Comparison of ENCODE assay signal across 20 mouse cellular contexts in the genomic region with DNA sequence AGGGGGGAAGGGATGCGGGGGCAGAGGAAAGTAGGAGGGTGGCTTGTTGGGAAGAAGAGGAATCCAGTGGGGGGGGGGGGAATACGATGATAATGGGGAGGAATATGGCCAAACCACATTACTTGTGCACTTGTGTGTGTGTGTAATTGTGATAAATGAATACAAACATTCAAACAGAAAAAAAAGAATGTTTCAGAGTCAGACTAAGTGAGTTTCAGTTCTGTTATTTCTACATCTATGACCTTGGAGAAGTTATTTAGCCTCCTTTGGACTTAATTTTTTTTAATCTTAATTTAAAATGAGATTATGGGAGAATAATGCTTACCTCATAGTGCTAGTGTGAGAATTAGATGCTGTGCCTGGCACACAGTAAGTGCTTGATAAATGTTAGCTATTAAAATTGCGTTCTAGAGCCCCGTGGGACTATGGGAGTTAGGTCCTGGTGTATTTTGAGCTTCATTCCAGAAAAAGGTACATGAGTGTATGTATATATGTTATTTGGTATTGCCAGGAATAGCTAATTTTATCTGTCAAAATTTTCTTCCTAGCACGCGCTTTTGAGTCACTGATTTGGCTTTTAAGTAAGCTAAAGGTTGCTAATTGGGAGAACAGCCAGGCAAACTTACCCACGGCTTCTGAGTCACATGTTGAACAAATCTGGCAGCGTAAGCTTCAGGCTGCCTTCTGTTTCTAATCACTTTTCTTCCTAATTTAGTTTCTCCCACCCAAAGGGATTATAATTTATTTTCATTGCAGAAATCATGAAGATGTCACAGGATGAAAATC. TPM values are rescaled to one million over a fixed set of nuclear protein-coding genes. Genes with fewer than 3 reads are reported as not detected.
DNase-seq lines count a peak whose midpoint lies in the region; TF ChIP-seq lines count a peak whose summit lies in the region.
"Had no signal": no experiment of that assay in that cellular context is flagged by ENCODE, and none has a peak within 500 bp of the region (broad histone marks: within the 10 kb centered on the region; RNA-seq: fewer than 3 reads in every experiment).

No protein-coding gene starts in this region.

- DNase-seq in frontal cortex, postnatal 36 days (ENCODE audit: low spot score in 2 of 2) = peak; percentile 19 to 73
- no peak for DNase-seq in frontal cortex, postnatal 14 days (ENCODE audit: low spot score in 2 of 2)
- no peak for DNase-seq in CH12.LX (ENCODE audit: extremely low read depth)
- peak; percentile 38 for DNase-seq in fibroblast of lung, adult 2 months (ENCODE audit: low read depth)
- peak; percentile 65 to 86 for DNase-seq in left cerebral cortex, postnatal 25 days (ENCODE audit: low spot score in 2 of 2)
- no peak for DNase-seq in embryo, embryonic 10 days (ENCODE audit: low spot score)
- no peak for DNase-seq in gastrocnemius, postnatal 4 days (ENCODE audit: low spot score in 2 of 2)
- DNase-seq: cerebellum, adult 9-10 months; gastrocnemius, postnatal 25 days; kidney, adult 11 months; kidney, postnatal 4 days; liver, postnatal 0 days; midbrain, embryonic 14.5 days; thymus, adult 2 months had no signal

- in situ Hi-C loops in CH12.LX (cut with MboI; ENCODE audit: low pct_ligation_motif_present, low pct_unique_long_range_greater_than_20kb, low sequenced_read_pairs) = no loop called here

- intact Hi-C loops in left cerebral cortex, postnatal 25 days (cut with DNase I) = no loop called here

- no peak overlapping the region for H3K9ac ChIP-seq in CH12.LX (ENCODE audit: insufficient read depth, low read depth)
- H3K9ac ChIP-seq: heart, embryonic 13.5 days; limb, embryonic 13.5 days; liver, postnatal 0 days had no signal

- H3K79me2 ChIP-seq in CH12.LX (replicated peaks; ENCODE audit: control insufficient read depth, extremely low read depth, insufficient read depth, poor library complexity, severe bottlenecking) = no peaks in the 10 kb centered on the region

- TF ChIP-seq EP300 in CH12.LX (IDR thresholded peaks at IDR 0.05; ENCODE audit: low read length) = peak; percentile 52

- H3K27me3 ChIP-seq in CH12.LX (replicated peaks) = no peaks in the 10 kb centered on the region
- H3K27me3 ChIP-seq: heart, embryonic 13.5 days; limb, embryonic 13.5 days had no signal

- H3K4me1 ChIP-seq in CH12.LX (ENCODE audit: control insufficient read depth in 1 of 2, insufficient read depth in 2 of 2) = peaks cover 11 to 15% of the 10 kb centered on the region in 2 experiments

- no peak overlapping the region for H3K4me3 ChIP-seq in CH12.LX (replicated peaks in 1 of 3; ENCODE audit: low read depth in 2 of 3, low read length in 2 of 3, poor library complexity in 1 of 3)
- H3K4me3 ChIP-seq: erythroblast, embryonic 14.5 days; heart, embryonic 13.5 days; limb, embryonic 13.5 days had no signal

- TF ChIP-seq POLR2A in CH12.LX (IDR thresholded peaks at IDR 0.05; ENCODE audit: low read depth, low read length) = no peak

- no peak for TF ChIP-seq CTCF in CH12.LX (conservative IDR thresholded peaks at IDR 0.05 in 1 of 2, IDR thresholded peaks at IDR 0.05 in 1 of 2; ENCODE audit: low read depth in 2 of 2, low read length in 2 of 2)

- H3K27ac ChIP-seq in CH12.LX (ENCODE audit: insufficient read depth, low read depth) = no peak overlapping the region
- H3K27ac ChIP-seq: heart, embryonic 13.5 days; limb, embryonic 13.5 days; macrophage had no signal

- no peak overlapping the region for H3K4me2 ChIP-seq in CH12.LX (ENCODE audit: insufficient read depth, low read depth, poor library complexity, severe bottlenecking)
- H3K4me2 ChIP-seq: heart, embryonic 13.5 days; limb, embryonic 13.5 days had no signal

- dilution Hi-C loops in CH12.LX (cut with MboI; ENCODE audit: extremely low pct_ligation_motif_present, extremely low pct_unique_long_range_greater_than_20kb, low sequenced_read_pairs) = no loop called here

- TF ChIP-seq RAD21 in CH12.LX (IDR thresholded peaks at IDR 0.05; ENCODE audit: low read depth, low read length) = no peak

- peaks cover 2% of the 10 kb centered on the region for H3K9me3 ChIP-seq in CH12.LX (replicated peaks; ENCODE audit: low read length)
- H3K9me3 ChIP-seq: limb, embryonic 13.5 days had no signal

- no peaks in the 10 kb centered on the region for H3K36me3 ChIP-seq in CH12.LX (replicated peaks in 1 of 2; ENCODE audit: control insufficient read depth in 1 of 2, insufficient read depth in 1 of 2, low read length in 1 of 2)
- H3K36me3 ChIP-seq: heart, embryonic 13.5 days; limb, embryonic 13.5 days had no signal

TF ChIP-seq in CH12.LX, 34 proteins besides CTCF, POLR2A, EP300 and RAD21:
- TF ChIP-seq ZNF384 (IDR thresholded peaks at IDR 0.05; ENCODE audit: low read depth, low read length) (peak; percentile 64), IRF4 (IDR thresholded peaks at IDR 0.05; ENCODE audit: low read depth, low read length) (peak; percentile 54; the same call in 1 of the 2 replicates), MEF2A (IDR thresholded peaks at IDR 0.05; ENCODE audit: borderline replicate concordance, low read depth, low read length) (no peak)

RNA-seq across cellular contexts. Expression of a gene that starts 19.1 kb away (rescaled TPM):
- total RNA-seq in CH12.LX (2012; rRNA removed) = not detected in 2 replicates
- total RNA-seq in CH12.LX (2014; rRNA removed) = not detected in 2 replicates
- polyA plus RNA-seq in CH12.LX (2012; ENCODE audit: insufficient read length, low read depth) = not detected in 2 replicates
- 1 to 10 TPM; 2.1 to 2.5 TPM for total RNA-seq in left cerebral cortex, postnatal 25 days (2021)
- total RNA-seq in gastrocnemius, postnatal 4 days (2021) = under 1 TPM; 0.08 to 0.15 TPM
- total RNA-seq: gastrocnemius, postnatal 25 days had no signal
- polyA plus RNA-seq: CD4-positive, CD25-positive, alpha-beta regulatory T cell, adult 4 months; erythroblast, embryonic 14.5 days; hindbrain, embryonic 11.5 days; macrophage had no signal

RNA-seq across cellular contexts. Expression of a gene that starts 55.6 kb away (rescaled TPM):
- total RNA-seq in CH12.LX (2012; rRNA removed) (31.4 and 32.4 TPM in 2 replicates), CH12.LX (2014; rRNA removed) (104 and 112 TPM in 2 replicates)
- 127 and 128 TPM in 2 replicates for polyA plus RNA-seq in CH12.LX (2012; ENCODE audit: insufficient read length, low read depth)
- 10 to 100 TPM; 34.8 to 37.2 TPM for total RNA-seq in left cerebral cortex, postnatal 25 days (2021)
- 10 to 100 TPM; 18.9 to 19.0 TPM for total RNA-seq in gastrocnemius, postnatal 4 days (2021)

Comparison
In these comparisons a context has a peak if more than half of its experiments do, and no peak if none do; other contexts are left out.
1. DNase-seq: peak in frontal cortex, postnatal 36 days (2 of 2), fibroblast of lung, adult 2 months (single experiment) and left cerebral cortex, postnatal 25 days (2 of 2); none in frontal cortex, postnatal 14 days (0 of 2), CH12.LX (single experiment), embryo, embryonic 10 days (single experiment) and gastrocnemius, postnatal 4 days (0 of 2).